Mouse (Mus musculus) layer of hippocampus, postnatal 10 days (tissue): ENCODE results near the gene Adam30. TPM values are rescaled to one million over a fixed set of nuclear protein-coding genes. Genes with fewer than 3 reads are reported as not detected.

Experiments
- DNase-seq, 2 experiments: peaks; one replicate each; pipeline ENCODE4 v3.0.0; 2021; ENCODE audit warnings: low spot score in 2 of 2
- total RNA-seq, 2 experiments: library from RNA; stranded (reverse); gene quantifications; 2 replicates each; pipeline ENCODE4 v1.2.3; 2021

The Adam30 gene
- total RNA-seq, 2 experiments from 2014 or later, result not detected

GRCm38 (mm10) chr3:98185163-98185714, 24.8 kb downstream of the Adam30 start:
- no peak for DNase-seq

- DNase-seq, result no peak
Measured at GRCm38 (mm10) chr3:98187777-98188176, 27.3 kb downstream of the Adam30 start.

GRCm38 (mm10) chr3:98197711-98198532, 37.5 kb downstream of the Adam30 start:
- no peak for DNase-seq

- no peak for DNase-seq
Measured at GRCm38 (mm10) chr3:98199747-98200146, 39.3 kb downstream of the Adam30 start.

- DNase-seq, result no peak
Measured at GRCm38 (mm10) chr3:98203282-98203681, 42.9 kb downstream of the Adam30 start.

- DNase-seq, result no peak
Measured at GRCm38 (mm10) chr3:98206977-98207376, 46.5 kb downstream of the Adam30 start.

GRCm38 (mm10) chr3:98209161-98209560, 48.7 kb downstream of the Adam30 start:
- DNase-seq, result no peak

- DNase-seq, result peak; percentile 26 to 27
Measured at GRCm38 (mm10) chr3:98210860-98211259, 50.4 kb downstream of the Adam30 start.

- peak; percentile 41 to 60 for DNase-seq
Measured at GRCm38 (mm10) chr3:98211301-98212081, 51.1 kb downstream of the Adam30 start.

Other genes with a start within 250 kb of the Adam30 start
- gene Notch2, start 147.1 kb upstream of the Adam30 start, total RNA-seq, result 10 to 100 TPM; 28.6 to 32.5 TPM
- not detected for gene Reg4, start 61.5 kb downstream of the Adam30 start, total RNA-seq
- gene Hmgcs2, start 119.8 kb downstream of the Adam30 start, total RNA-seq, result 10 to 100 TPM; 11.5 to 13.6 TPM
- 10 to 100 TPM; 78.3 to 94.2 TPM for gene Phgdh, start 179.4 kb downstream of the Adam30 start, total RNA-seq
- gene Zfp697, start 221.8 kb downstream of the Adam30 start, total RNA-seq, result 10 to 100 TPM; 29.6 to 31.3 TPM